In the genomic region with DNA sequence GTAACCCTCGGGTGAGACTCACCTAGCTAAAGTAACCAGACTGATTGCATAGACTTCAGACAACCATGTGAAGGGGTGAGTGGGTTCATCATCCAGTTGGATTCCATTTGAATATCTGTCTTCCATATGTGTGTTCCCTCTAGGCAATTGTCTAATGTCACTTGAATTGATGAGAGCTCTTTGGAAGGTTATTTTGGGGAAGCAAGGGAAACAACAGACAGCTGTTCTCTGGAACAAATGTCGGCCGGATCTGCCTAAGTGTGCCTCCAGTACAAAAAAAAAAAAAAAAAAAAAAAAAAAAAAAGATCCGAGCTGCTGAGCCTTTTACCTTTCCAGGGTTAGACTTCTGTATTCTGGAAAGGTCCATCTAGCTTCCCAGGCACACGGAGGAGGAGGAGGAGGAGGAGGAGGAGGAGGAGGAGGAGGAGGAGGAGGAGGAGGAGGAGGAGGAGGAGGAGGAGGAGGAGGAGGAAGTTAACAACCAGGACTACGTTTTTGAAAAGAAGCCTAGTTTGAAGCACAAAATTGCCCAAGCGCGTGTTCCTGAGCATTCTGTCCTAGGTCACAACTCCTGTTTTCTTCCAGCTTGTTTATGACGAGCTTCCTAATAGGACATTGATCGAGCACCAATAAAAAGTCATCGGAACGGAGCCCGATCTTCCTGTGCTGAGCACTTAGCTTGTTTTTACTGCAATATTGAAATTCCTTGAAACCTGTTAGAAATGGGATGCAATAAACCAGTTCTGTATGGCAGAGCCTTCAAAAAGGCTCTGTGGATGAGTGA, we compare ENCODE assay signal across 30 mouse cellular contexts. TPM values are rescaled to one million over a fixed set of nuclear protein-coding genes. Genes with fewer than 3 reads are reported as not detected.
"Had no signal": no experiment of that assay in that cellular context is flagged by ENCODE, and none has a peak within 500 bp of the region (broad histone marks: within the 10 kb centered on the region; RNA-seq: fewer than 3 reads in every experiment).

No protein-coding gene starts in this region.

- H3K4me1 ChIP-seq: limb, embryonic 12.5 days; limb, embryonic 15.5 days; lung, embryonic 15.5 days; megakaryocyte, embryonic 14.5 days had no signal

- H3K9me3 ChIP-seq: limb, embryonic 12.5 days; limb, embryonic 15.5 days; lung, embryonic 15.5 days; megakaryocyte, embryonic 14.5 days; midbrain, embryonic 10.5 days; midbrain, embryonic 13.5 days had no signal

- ATAC-seq: liver, postnatal 0 days; midbrain, embryonic 13.5 days; midbrain, embryonic 16.5 days had no signal

- DNase-seq: kidney, adult 11 months; kidney, adult 9 months; kidney, postnatal 25 days; left cerebral cortex, postnatal 4 days; liver, postnatal 0 days; right cerebral cortex, postnatal 14 days; right cerebral cortex, postnatal 4 days; thymus, adult 18-20 months; thymus, postnatal 36 days had no signal

- H3K9ac ChIP-seq: limb, embryonic 12.5 days; limb, embryonic 15.5 days; liver, embryonic 14.5 days; liver, postnatal 0 days; lung, embryonic 15.5 days; midbrain, embryonic 13.5 days had no signal

- H3K4me3 ChIP-seq: limb, embryonic 12.5 days; limb, embryonic 15.5 days; lung, embryonic 15.5 days; megakaryocyte, embryonic 14.5 days; midbrain, embryonic 10.5 days; midbrain, embryonic 13.5 days had no signal

- H3K27ac ChIP-seq: limb, embryonic 12.5 days; limb, embryonic 15.5 days; liver, embryonic 14.5 days; lung, embryonic 15.5 days; midbrain, embryonic 10.5 days; midbrain, embryonic 13.5 days; stomach, postnatal 0 days had no signal

- H3K36me3 ChIP-seq: limb, embryonic 12.5 days; limb, embryonic 15.5 days; lung, embryonic 15.5 days; midbrain, embryonic 10.5 days had no signal

- H3K4me2 ChIP-seq: limb, embryonic 12.5 days; limb, embryonic 15.5 days; liver, embryonic 11.5 days; lung, embryonic 15.5 days; midbrain, embryonic 13.5 days had no signal

- H3K27me3 ChIP-seq: limb, embryonic 15.5 days had no signal

RNA-seq across cellular contexts. Expression of a gene that starts 3.1 kb away (rescaled TPM):
- total RNA-seq: layer of hippocampus, adult 8-10 months; layer of hippocampus, postnatal 10 days; left cerebral cortex, adult 8-10 months; left cerebral cortex, postnatal 14 days; left cerebral cortex, postnatal 4 days; monocyte, adult 5-6 weeks had no signal
- polyA plus RNA-seq: intestine, embryonic 14.5 days; kidney, embryonic 16.5 days; large intestine, adult 2 months; limb, embryonic 12.5 days; limb, embryonic 15.5 days; liver, embryonic 11.5 days; liver, embryonic 14.5 days; liver, postnatal 0 days; lung, embryonic 15.5 days; neural tube, embryonic 11.5 days; stomach, embryonic 14.5 days; stomach, postnatal 0 days; urinary bladder, adult 2 months had no signal

RNA-seq across cellular contexts. Expression of a gene that starts 35.2 kb away (rescaled TPM):
- total RNA-seq: monocyte, adult 5-6 weeks had no signal
- polyA plus RNA-seq: large intestine, adult 2 months; liver, embryonic 14.5 days; liver, postnatal 0 days had no signal

RNA-seq across cellular contexts. Expression of a gene that starts 35.3 kb away (rescaled TPM):
- total RNA-seq: monocyte, adult 5-6 weeks had no signal
- polyA plus RNA-seq: liver, embryonic 14.5 days; liver, postnatal 0 days had no signal
